13 mouse cellular contexts compared by ENCODE assay signal in the genomic region with DNA sequence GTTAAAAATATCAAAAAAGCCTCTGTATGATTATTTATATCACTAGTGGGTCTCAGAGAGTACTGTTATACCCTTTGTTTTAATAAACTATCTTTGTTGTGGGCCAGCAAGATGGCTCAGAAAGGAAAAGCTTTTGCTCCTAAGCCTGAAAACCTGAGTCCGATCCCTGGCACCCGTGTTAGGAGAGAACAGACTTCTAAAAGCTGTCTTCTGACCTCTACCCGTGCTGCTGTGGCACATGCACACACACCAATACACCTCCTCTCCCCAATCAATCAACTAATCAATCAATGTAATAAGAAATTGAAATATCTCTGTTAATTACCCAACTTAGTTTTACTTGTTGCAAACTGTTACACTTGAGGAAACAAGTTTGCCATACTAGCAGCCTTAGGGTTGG. TPM values are rescaled to one million over a fixed set of nuclear protein-coding genes. Genes with fewer than 3 reads are reported as not detected.
DNase-seq lines count a peak whose midpoint lies in the region; ATAC-seq and TF ChIP-seq lines count a peak whose summit lies in the region.
"Had no signal": no experiment of that assay in that cellular context is flagged by ENCODE, and none has a peak within 500 bp of the region (broad histone marks: within the 10 kb centered on the region; RNA-seq: fewer than 3 reads in every experiment).

No protein-coding gene starts in this region.

- H3K9me3 ChIP-seq in heart, postnatal 0 days (replicated peaks; ENCODE audit: control insufficient read depth, low read length): no peaks in the 10 kb centered on the region
- no peaks in the 10 kb centered on the region for H3K9me3 ChIP-seq in heart, embryonic 10.5 days
- no peaks in the 10 kb centered on the region for H3K9me3 ChIP-seq in lung, embryonic 16.5 days (ENCODE audit: control insufficient read depth, low read length)
- H3K9me3 ChIP-seq in embryonic facial prominence, embryonic 15.5 days (replicated peaks): no peaks in the 10 kb centered on the region
- H3K9me3 ChIP-seq in limb, embryonic 15.5 days: no peaks in the 10 kb centered on the region
- H3K9me3 ChIP-seq: liver, embryonic 15.5 days had no signal

- H3K27ac ChIP-seq in heart, postnatal 0 days (ENCODE audit: low read depth): no peak overlapping the region
- no peak overlapping the region for H3K27ac ChIP-seq in heart, embryonic 10.5 days
- H3K27ac ChIP-seq in lung, embryonic 16.5 days (ENCODE audit: low read length): no peak overlapping the region
- H3K27ac ChIP-seq in embryonic facial prominence, embryonic 15.5 days (replicated peaks): no peak overlapping the region
- no peak overlapping the region for H3K27ac ChIP-seq in limb, embryonic 15.5 days
- H3K27ac ChIP-seq: liver, embryonic 15.5 days had no signal

- WGBS in heart, postnatal 0 days: 77% methylated on average over 3 of the region's 3 CpGs
- 71% methylated on average over 3 of the region's 3 CpGs for WGBS in heart, embryonic 10.5 days
- WGBS in lung, embryonic 16.5 days: 75% methylated on average over 3 of the region's 3 CpGs
- WGBS in embryonic facial prominence, embryonic 15.5 days: 71% methylated on average over 3 of the region's 3 CpGs
- WGBS in limb, embryonic 15.5 days: 79% methylated on average over 3 of the region's 3 CpGs

- no peak for ATAC-seq in heart, postnatal 0 days (ENCODE audit: insufficient read depth, low read depth)
- no peak for ATAC-seq in lung, embryonic 16.5 days (ENCODE audit: low read depth)
- no peak for ATAC-seq in embryonic facial prominence, embryonic 15.5 days (ENCODE audit: insufficient number of reproducible peaks, low FRiP score, low TSS enrichment, low read depth)
- no peak for ATAC-seq in limb, embryonic 15.5 days (ENCODE audit: insufficient number of reproducible peaks, low FRiP score, low TSS enrichment, low read depth)
- ATAC-seq: Patski had no signal

- no peak for DNase-seq in heart, postnatal 0 days (ENCODE audit: low spot score)
- DNase-seq in heart, embryonic 10.5 days (ENCODE audit: low spot score): no peak
- DNase-seq in lung, postnatal 36 days: no peak
- no peak for DNase-seq in layer of hippocampus, adult 8-10 months (ENCODE audit: low spot score in 2 of 2)
- DNase-seq: cerebellum, postnatal 36 days had no signal

- no peak for TF ChIP-seq EP300 in heart, postnatal 0 days (IDR thresholded peaks at IDR 0.05; ENCODE audit: low read depth)

- peak overlapping the region; percentile 41; the same call in 1 of the 2 replicates for H3K4me2 ChIP-seq in heart, postnatal 0 days (ENCODE audit: low read depth, low read length)
- H3K4me2 ChIP-seq in lung, embryonic 16.5 days (ENCODE audit: low read depth, low read length): peak overlapping the region; percentile 32
- H3K4me2 ChIP-seq in embryonic facial prominence, embryonic 15.5 days (replicated peaks): no peak overlapping the region
- no peak overlapping the region; the same call in 1 of the 2 replicates for H3K4me2 ChIP-seq in limb, embryonic 15.5 days

- H3K4me3 ChIP-seq in heart, postnatal 0 days (ENCODE audit: low read depth, low read length): no peak overlapping the region
- no peak overlapping the region for H3K4me3 ChIP-seq in heart, embryonic 10.5 days
- no peak overlapping the region for H3K4me3 ChIP-seq in lung, embryonic 16.5 days (ENCODE audit: low read length)
- H3K4me3 ChIP-seq in embryonic facial prominence, embryonic 15.5 days (replicated peaks): peak overlapping the region; percentile 32; the same call in 1 of the 2 replicates
- peak overlapping the region; percentile 28; the same call in 1 of the 2 replicates for H3K4me3 ChIP-seq in limb, embryonic 15.5 days

- H3K36me3 ChIP-seq in heart, postnatal 0 days (replicated peaks; ENCODE audit: control insufficient read depth, insufficient read depth, low read length): peaks cover 13% of the 10 kb centered on the region
- peaks cover 16% of the 10 kb centered on the region for H3K36me3 ChIP-seq in heart, embryonic 10.5 days
- no peaks in the 10 kb centered on the region; the same call in 1 of the 2 replicates for H3K36me3 ChIP-seq in lung, embryonic 16.5 days (ENCODE audit: control insufficient read depth, insufficient read depth, low read length)
- H3K36me3 ChIP-seq in embryonic facial prominence, embryonic 15.5 days: peaks cover 15% of the 10 kb centered on the region
- peaks cover 15% of the 10 kb centered on the region for H3K36me3 ChIP-seq in limb, embryonic 15.5 days

- H3K4me1 ChIP-seq in heart, postnatal 0 days (ENCODE audit: control insufficient read depth, insufficient read depth): no peaks in the 10 kb centered on the region
- peaks cover 18% of the 10 kb centered on the region for H3K4me1 ChIP-seq in heart, embryonic 10.5 days
- peaks cover 6% of the 10 kb centered on the region for H3K4me1 ChIP-seq in lung, embryonic 16.5 days (replicated peaks; ENCODE audit: control insufficient read depth, insufficient read depth, low read length)
- H3K4me1 ChIP-seq in embryonic facial prominence, embryonic 15.5 days: peaks cover 29% of the 10 kb centered on the region
- peaks cover 26% of the 10 kb centered on the region for H3K4me1 ChIP-seq in limb, embryonic 15.5 days

- no peak for TF ChIP-seq CTCF in heart, postnatal 0 days (IDR thresholded peaks at IDR 0.05; ENCODE audit: low read depth)

- H3K27me3 ChIP-seq in heart, postnatal 0 days (ENCODE audit: control insufficient read depth, insufficient read depth, low read length): no peaks in the 10 kb centered on the region; the same call in 1 of the 2 replicates
- peaks cover 18% of the 10 kb centered on the region; the same call in 1 of the 2 replicates for H3K27me3 ChIP-seq in heart, embryonic 10.5 days (ENCODE audit: insufficient read depth, poor library complexity, severe bottlenecking)
- no peaks in the 10 kb centered on the region for H3K27me3 ChIP-seq in lung, embryonic 16.5 days (ENCODE audit: control insufficient read depth, insufficient read depth, low read depth, low read length)
- no peaks in the 10 kb centered on the region for H3K27me3 ChIP-seq in embryonic facial prominence, embryonic 15.5 days
- H3K27me3 ChIP-seq in limb, embryonic 15.5 days: no peaks in the 10 kb centered on the region
- H3K27me3 ChIP-seq: liver, embryonic 15.5 days; Patski had no signal

- no peak overlapping the region for H3K9ac ChIP-seq in heart, postnatal 0 days (replicated peaks; ENCODE audit: low read depth, low read length)
- H3K9ac ChIP-seq in lung, embryonic 16.5 days (ENCODE audit: low read length): no peak overlapping the region
- no peak overlapping the region for H3K9ac ChIP-seq in embryonic facial prominence, embryonic 15.5 days
- no peak overlapping the region for H3K9ac ChIP-seq in limb, embryonic 15.5 days
- H3K9ac ChIP-seq: liver, embryonic 15.5 days had no signal

RNA-seq across cellular contexts. Expression of gene Dhx58, which starts 3.4 kb away (rescaled TPM):
- total RNA-seq in heart, postnatal 0 days (2014; rRNA removed; ENCODE audit: low replicate concordance): 3.6 and 9.1 TPM in 2 replicates
- 1.3 and 1.4 TPM in 2 replicates for polyA plus RNA-seq in heart, postnatal 0 days (2015; fragmentation: Nextera tagmentation; extraction: Ambion mirVana)
- polyA plus RNA-seq in heart, embryonic 10.5 days (2016; fragmentation: Nextera tagmentation; extraction: Ambion mirVana): 1.1 and 2.4 TPM in 2 replicates
- 2.9 and 3.5 TPM in 2 replicates for polyA plus RNA-seq in lung, embryonic 16.5 days (2015; fragmentation: Nextera tagmentation; extraction: Ambion mirVana)
- 3.4 and 5.9 TPM in 2 replicates for polyA plus RNA-seq in embryonic facial prominence, embryonic 15.5 days (2015; fragmentation: Nextera tagmentation; extraction: Ambion mirVana)
- 2.9 and 3.6 TPM in 2 replicates for polyA plus RNA-seq in limb, embryonic 15.5 days (2015; fragmentation: Nextera tagmentation; extraction: Ambion mirVana)
- 1 to 10 TPM; 2.7 to 5.3 (median 3.4) TPM for total RNA-seq in layer of hippocampus, adult 8-10 months (2022)

RNA-seq across cellular contexts. Expression of gene Zfp385c, which starts 8.5 kb away (rescaled TPM):
- total RNA-seq in heart, postnatal 0 days (2014; rRNA removed; ENCODE audit: low replicate concordance): not detected in 2 replicates
- polyA plus RNA-seq in heart, postnatal 0 days (2015; fragmentation: Nextera tagmentation; extraction: Ambion mirVana): 0.25 and 0.40 TPM in 2 replicates
- polyA plus RNA-seq in heart, embryonic 10.5 days (2016; fragmentation: Nextera tagmentation; extraction: Ambion mirVana): 0.23 and 0.27 TPM in 2 replicates
- 0.26 TPM in 1 of 2 replicates, not detected in the other for polyA plus RNA-seq in lung, embryonic 16.5 days (2015; fragmentation: Nextera tagmentation; extraction: Ambion mirVana)
- 2.0 and 3.1 TPM in 2 replicates for polyA plus RNA-seq in embryonic facial prominence, embryonic 15.5 days (2015; fragmentation: Nextera tagmentation; extraction: Ambion mirVana)
- polyA plus RNA-seq in limb, embryonic 15.5 days (2015; fragmentation: Nextera tagmentation; extraction: Ambion mirVana): 1.4 and 1.8 TPM in 2 replicates
- total RNA-seq in layer of hippocampus, adult 8-10 months (2022): under 1 TPM in 3 of 4 experiments, not detected in 1; 0.16 to 0.41 (median 0.18) TPM
- polyA plus RNA-seq: liver, embryonic 15.5 days; Patski; stomach, embryonic 14.5 days had no signal

RNA-seq across cellular contexts. Expression of gene Kat2a, which starts 11.6 kb away (rescaled TPM):
- 15.2 and 17.6 TPM in 2 replicates for total RNA-seq in heart, postnatal 0 days (2014; rRNA removed; ENCODE audit: low replicate concordance)
- 15.8 and 16.1 TPM in 2 replicates for polyA plus RNA-seq in heart, postnatal 0 days (2015; fragmentation: Nextera tagmentation; extraction: Ambion mirVana)
- polyA plus RNA-seq in heart, embryonic 10.5 days (2016; fragmentation: Nextera tagmentation; extraction: Ambion mirVana): 52.0 and 59.8 TPM in 2 replicates
- polyA plus RNA-seq in lung, embryonic 16.5 days (2015; fragmentation: Nextera tagmentation; extraction: Ambion mirVana): 39.4 and 44.1 TPM in 2 replicates
- 54.6 and 61.1 TPM in 2 replicates for polyA plus RNA-seq in embryonic facial prominence, embryonic 15.5 days (2015; fragmentation: Nextera tagmentation; extraction: Ambion mirVana)
- polyA plus RNA-seq in limb, embryonic 15.5 days (2015; fragmentation: Nextera tagmentation; extraction: Ambion mirVana): 48.2 and 50.4 TPM in 2 replicates
- total RNA-seq in layer of hippocampus, adult 8-10 months (2022): 10 to 100 TPM; 50.9 to 62.0 (median 58.0) TPM

RNA-seq across cellular contexts. Expression of gene Hspb9, which starts 12.9 kb away (rescaled TPM):
- total RNA-seq in heart, postnatal 0 days (2014; rRNA removed; ENCODE audit: low replicate concordance): not detected in 2 replicates
- polyA plus RNA-seq in heart, postnatal 0 days (2015; fragmentation: Nextera tagmentation; extraction: Ambion mirVana): 0.22 TPM in 1 of 2 replicates, not detected in the other
- 0.19 and 0.34 TPM in 2 replicates for polyA plus RNA-seq in heart, embryonic 10.5 days (2016; fragmentation: Nextera tagmentation; extraction: Ambion mirVana)
- not detected in 2 replicates for polyA plus RNA-seq in lung, embryonic 16.5 days (2015; fragmentation: Nextera tagmentation; extraction: Ambion mirVana)
- 0.55 TPM in 1 of 2 replicates, not detected in the other for polyA plus RNA-seq in embryonic facial prominence, embryonic 15.5 days (2015; fragmentation: Nextera tagmentation; extraction: Ambion mirVana)
- 0.32 and 0.57 TPM in 2 replicates for polyA plus RNA-seq in limb, embryonic 15.5 days (2015; fragmentation: Nextera tagmentation; extraction: Ambion mirVana)
- not detected for total RNA-seq in layer of hippocampus, adult 8-10 months (2022)
- total RNA-seq: layer of hippocampus, postnatal 14 days had no signal
- polyA plus RNA-seq: heart, embryonic 11.5 days had no signal

RNA-seq across cellular contexts. Expression of gene Rab5c, which starts 37.3 kb away (rescaled TPM):
- total RNA-seq in heart, postnatal 0 days (2014; rRNA removed; ENCODE audit: low replicate concordance): 99.1 and 117 TPM in 2 replicates
- polyA plus RNA-seq in heart, postnatal 0 days (2015; fragmentation: Nextera tagmentation; extraction: Ambion mirVana): 11.0 and 12.0 TPM in 2 replicates
- 13.7 and 13.9 TPM in 2 replicates for polyA plus RNA-seq in heart, embryonic 10.5 days (2016; fragmentation: Nextera tagmentation; extraction: Ambion mirVana)
- 34.3 and 39.8 TPM in 2 replicates for polyA plus RNA-seq in lung, embryonic 16.5 days (2015; fragmentation: Nextera tagmentation; extraction: Ambion mirVana)
- 31.0 and 33.2 TPM in 2 replicates for polyA plus RNA-seq in embryonic facial prominence, embryonic 15.5 days (2015; fragmentation: Nextera tagmentation; extraction: Ambion mirVana)
- polyA plus RNA-seq in limb, embryonic 15.5 days (2015; fragmentation: Nextera tagmentation; extraction: Ambion mirVana): 19.7 and 30.8 TPM in 2 replicates
- 100 to 1,000 TPM; 134 to 163 (median 148) TPM for total RNA-seq in layer of hippocampus, adult 8-10 months (2022)

Comparison
In these comparisons a context has a peak if more than half of its experiments do, and no peak if none do; other contexts are left out.
1. H3K4me2 ChIP-seq: peak in heart, postnatal 0 days (single experiment) and lung, embryonic 16.5 days (single experiment); none in embryonic facial prominence, embryonic 15.5 days (single experiment) and limb, embryonic 15.5 days (single experiment).
2. H3K4me3 ChIP-seq: peak in embryonic facial prominence, embryonic 15.5 days (single experiment) and limb, embryonic 15.5 days (single experiment); none in heart, postnatal 0 days (single experiment), heart, embryonic 10.5 days (single experiment) and lung, embryonic 16.5 days (single experiment).